Mouse (Mus musculus) spleen, adult 2 months (tissue): ENCODE results near the gene Tnfrsf9. TPM values are rescaled to one million over a fixed set of nuclear protein-coding genes. Genes with fewer than 3 reads are reported as not detected.

Source experiments
- DNase-seq, 2 experiments: peaks; one replicate each; pipeline versions ENCODE4 v3.0.0 to v3.0.0-alpha.2; 2012 to 2021; ENCODE audit warnings: low spot score in 2 of 2, low read depth in 1 of 2
- H3K27ac ChIP-seq: fragments of 200-500 bp; 2 replicates; pipeline ENCODE4 v1.5.1; 2012; ENCODE audit warnings: low read length, inconsistent platforms; ENCODE audit not compliant: insufficient read depth
- H3K27me3 ChIP-seq: fragments of 200-500 bp; 2 replicates; pipeline ENCODE4 v1.6.1; 2012; ENCODE audit warnings: mild to moderate bottlenecking, moderate library complexity, low read length, inconsistent platforms; ENCODE audit not compliant: control insufficient read depth, insufficient read depth
- H3K36me3 ChIP-seq: fragments of 200-500 bp; 2 replicates; pipeline ENCODE4 v1.6.1; 2012; ENCODE audit warnings: mild to moderate bottlenecking, low read length, inconsistent platforms; ENCODE audit not compliant: control insufficient read depth, insufficient read depth
- H3K4me1 ChIP-seq: fragments of 200-500 bp; 2 replicates; pipeline ENCODE4 v1.6.1; 2011; ENCODE audit warnings: inconsistent platforms; ENCODE audit not compliant: control insufficient read depth, insufficient read depth, insufficient read length
- H3K4me3 ChIP-seq: fragments of 200-500 bp; 2 replicates; pipeline ENCODE4 v1.5.1; 2011; ENCODE audit warnings: mild to moderate bottlenecking, inconsistent platforms; ENCODE audit not compliant: insufficient read depth, insufficient read length; ENCODE audit errors: extremely low read depth
- CTCF ChIP-seq: fragments of 200-500 bp; IDR thresholded peaks from 2 replicates; pipeline ENCODE4 v1.5.1; 2011; ENCODE audit warnings: mild to moderate bottlenecking, inconsistent platforms; ENCODE audit not compliant: insufficient read depth, insufficient read length, insufficient replicate concordance; ENCODE audit errors: extremely low read depth
- POLR2A ChIP-seq: fragments of 200-500 bp; IDR thresholded peaks from 2 replicates; pipeline ENCODE4 v1.6.1; 2011; ENCODE audit warnings: low read depth, low read length, inconsistent platforms
- WGBS: fragments of 180-500 bp; shearing (Covaris S2); methylation state at CpG from one replicate; pipeline ENCODE4 v1.1.7; 2018; 5-methylcytosine and 5-hydroxymethylcytosine counted together
- polyA plus RNA-seq: library from polyadenylated mRNA; depleted of rRNA; stranded (reverse); fragments of >200 nt; gene quantifications from 2 replicates; pipeline ENCODE4 v1.2.3, GENCODE M21; 2012

Tnfrsf9 gene
- polyA plus RNA-seq, 1 experiment = 2.2 TPM

GRCm38 (mm10) chr4:150964635-150965554, 50.5 kb downstream of the Tnfrsf9 start:
- no peaks in the 10 kb centered on the region for H3K4me1 ChIP-seq
- TF ChIP-seq POLR2A = no peak
- TF ChIP-seq CTCF = peak; percentile 67; the same call in 1 of the 2 replicates
- H3K27ac ChIP-seq = peak overlapping the region; percentile 13; the same call in 1 of the 2 replicates
- H3K4me3 ChIP-seq = peak overlapping the region; percentile 26; the same call in 1 of the 2 replicates
- no peaks in the 10 kb centered on the region for H3K36me3 ChIP-seq
- DNase-seq = peak; percentile 67 to 78
- WGBS = 5% methylated on average over 25 of the region's 25 CpGs
- no peaks in the 10 kb centered on the region for H3K27me3 ChIP-seq

- 70% methylated on average over 11 of the region's 11 CpGs for WGBS
- Histone ChIP-seq H3K36me3 (no peaks in the 10 kb centered on the region), H3K4me3 (no peak overlapping the region), H3K27ac (no peak overlapping the region), H3K27me3 (no peaks in the 10 kb centered on the region), H3K4me1 (no peaks in the 10 kb centered on the region)
- no peak for DNase-seq
- TF ChIP-seq POLR2A (no peak), CTCF (no peak)
Observed at GRCm38 (mm10) chr4:150965555-150965951, 51.2 kb downstream of the Tnfrsf9 start.

- DNase-seq = peak in 1 of 2 experiments; percentile 21
- WGBS = 14% methylated on average over 7 of the region's 7 CpGs
- no peak overlapping the region for H3K4me3 ChIP-seq
- no peaks in the 10 kb centered on the region for H3K4me1 ChIP-seq
- TF ChIP-seq CTCF (peak; percentile 21; the same call in 1 of the 2 replicates), POLR2A (no peak)
- no peaks in the 10 kb centered on the region for H3K27me3 ChIP-seq
- H3K27ac ChIP-seq = no peak overlapping the region
- no peaks in the 10 kb centered on the region for H3K36me3 ChIP-seq
Observed at GRCm38 (mm10) chr4:150966556-150966955, 52.2 kb downstream of the Tnfrsf9 start.

- Histone ChIP-seq H3K27me3 (no peaks in the 10 kb centered on the region), H3K36me3 (no peaks in the 10 kb centered on the region), H3K4me1 (no peaks in the 10 kb centered on the region), H3K4me3 (no peak overlapping the region), H3K27ac (no peak overlapping the region)
- no peak for TF ChIP-seq POLR2A
- no peak for TF ChIP-seq CTCF
- 89% methylated on average over 8 of the region's 8 CpGs for WGBS
- no peak for DNase-seq
Observed at GRCm38 (mm10) chr4:150968956-150969355, 54.6 kb downstream of the Tnfrsf9 start.

- 86% methylated on average over 8 of the region's 8 CpGs for WGBS
- no peaks in the 10 kb centered on the region for H3K36me3 ChIP-seq
- DNase-seq = no peak
- H3K27ac ChIP-seq = no peak overlapping the region
- H3K4me1 ChIP-seq = no peaks in the 10 kb centered on the region
- TF ChIP-seq POLR2A (no peak), CTCF (no peak)
- no peak overlapping the region for H3K4me3 ChIP-seq
- H3K27me3 ChIP-seq = no peaks in the 10 kb centered on the region
Observed at GRCm38 (mm10) chr4:150973264-150973663, 58.9 kb downstream of the Tnfrsf9 start.

GRCm38 (mm10) chr4:150975145-150975544, 60.8 kb downstream of the Tnfrsf9 start:
- Histone ChIP-seq H3K27ac (no peak overlapping the region), H3K27me3 (no peaks in the 10 kb centered on the region), H3K4me3 (no peak overlapping the region), H3K36me3 (no peaks in the 10 kb centered on the region), H3K4me1 (no peaks in the 10 kb centered on the region)
- DNase-seq = no peak
- TF ChIP-seq POLR2A = no peak
- no peak for TF ChIP-seq CTCF
- whole genome bisulfite sequencing = 20% methylated on average over 1 of the region's 1 CpGs

GRCm38 (mm10) chr4:150978156-150978910, 64.0 kb downstream of the Tnfrsf9 start:
- no peak for TF ChIP-seq CTCF
- TF ChIP-seq POLR2A = no peak
- DNase-seq = no peak
- WGBS = 94% methylated on average over 21 of the region's 21 CpGs
- Histone ChIP-seq H3K27me3 (no peaks in the 10 kb centered on the region), H3K36me3 (no peaks in the 10 kb centered on the region), H3K4me3 (no peak overlapping the region), H3K4me1 (no peaks in the 10 kb centered on the region), H3K27ac (no peak overlapping the region)
